In genomic region chr11:109343991-109344599, GRCm38 (mm10) we compare ENCODE assay signal across 9 mouse cellular contexts. TPM values are rescaled to one million over a fixed set of nuclear protein-coding genes. Genes with fewer than 3 reads are reported as not detected.
DNase-seq lines count a peak whose midpoint lies in the region; ATAC-seq and TF ChIP-seq lines count a peak whose summit lies in the region.
"Had no signal": no experiment of that assay in that cellular context is flagged by ENCODE, and none has a peak within 500 bp of the region (broad histone marks: within the 10 kb centered on the region; RNA-seq: fewer than 3 reads in every experiment).

No protein-coding gene starts in this region.

- no peak for TF ChIP-seq POLR2A in MEL (IDR thresholded peaks at IDR 0.05; ENCODE audit: control insufficient read depth in 1 of 2, insufficient read depth in 1 of 2, low read depth in 1 of 2, low read length in 2 of 2, poor library complexity in 1 of 2)

- no peak for ATAC-seq in embryonic facial prominence, embryonic 15.5 days (ENCODE audit: insufficient number of reproducible peaks, low FRiP score, low TSS enrichment, low read depth)
- peak; percentile 36; the same call in 1 of the 2 replicates for ATAC-seq in megakaryocyte, adult 5-6 weeks (ENCODE audit: poor library complexity, severe bottlenecking)
- ATAC-seq in midbrain, embryonic 13.5 days = no peak

- peak; percentile 96 for DNase-seq in heart, adult 11 months
- DNase-seq in heart, adult 8-10 months (ENCODE audit: low spot score) = no peak
- peak; percentile 55 for DNase-seq in MEL (ENCODE audit: low read depth, low spot score)
- DNase-seq in kidney, adult 18-20 months = peak; percentile 67
- no peak for DNase-seq in frontal cortex, postnatal 36 days (ENCODE audit: low spot score in 2 of 2)
- DNase-seq: liver, embryonic 13.5 days had no signal

- no peaks in the 10 kb centered on the region for H3K9me3 ChIP-seq in MEL (replicated peaks; ENCODE audit: insufficient read depth, low read length)
- H3K9me3 ChIP-seq in embryonic facial prominence, embryonic 15.5 days (replicated peaks) = no peaks in the 10 kb centered on the region
- no peaks in the 10 kb centered on the region for H3K9me3 ChIP-seq in midbrain, embryonic 13.5 days
- H3K9me3 ChIP-seq: liver, embryonic 13.5 days had no signal

- no peaks in the 10 kb centered on the region for H3K27me3 ChIP-seq in MEL (ENCODE audit: control insufficient read depth in 1 of 2, insufficient read depth in 2 of 2, low read length in 2 of 2)
- H3K27me3 ChIP-seq in embryonic facial prominence, embryonic 15.5 days = no peaks in the 10 kb centered on the region
- H3K27me3 ChIP-seq in midbrain, embryonic 13.5 days = peaks cover 2% of the 10 kb centered on the region; the same call in 1 of the 2 replicates
- H3K27me3 ChIP-seq: liver, embryonic 13.5 days had no signal

- H3K79me2 ChIP-seq in MEL (ENCODE audit: control insufficient read depth, insufficient read depth, low read length, poor library complexity) = no peaks in the 10 kb centered on the region

- 0 out of 2 replicates have a peak overlapping the region, but pooled peaks have one; percentile 8 for H3K4me2 ChIP-seq in embryonic facial prominence, embryonic 15.5 days (replicated peaks)
- no peak overlapping the region for H3K4me2 ChIP-seq in midbrain, embryonic 13.5 days (replicated peaks)
- H3K4me2 ChIP-seq: liver, embryonic 13.5 days had no signal

- H3K4me3 ChIP-seq in MEL (ENCODE audit: control insufficient read depth in 1 of 2, insufficient read depth in 1 of 2, low read depth in 2 of 2, low read length in 2 of 2) = no peak overlapping the region
- H3K4me3 ChIP-seq in embryonic facial prominence, embryonic 15.5 days (replicated peaks) = no peak overlapping the region
- H3K4me3 ChIP-seq in midbrain, embryonic 13.5 days (replicated peaks) = no peak overlapping the region
- H3K4me3 ChIP-seq: liver, embryonic 13.5 days had no signal

- peak in 2 of 3 experiments; percentile 64 to 78; a peak in 5 of 6 replicates for TF ChIP-seq CTCF in MEL (IDR thresholded peaks at IDR 0.05 in 2 of 3, conservative IDR thresholded peaks at IDR 0.05 in 1 of 3; ENCODE audit: control insufficient read depth in 1 of 3, insufficient read depth in 1 of 3, low read depth in 2 of 3, low read length in 3 of 3, poor library complexity in 1 of 3, severe bottlenecking in 1 of 3)

- peak; percentile 40 for TF ChIP-seq RAD21 in MEL (IDR thresholded peaks at IDR 0.05; ENCODE audit: low read depth, low read length)

- peaks cover 0 to 19% of the 10 kb centered on the region in 2 experiments; a peak in 2 of 4 replicates for H3K36me3 ChIP-seq in MEL (ENCODE audit: control insufficient read depth in 1 of 2, insufficient read depth in 2 of 2, low read length in 2 of 2)
- H3K36me3 ChIP-seq in embryonic facial prominence, embryonic 15.5 days = no peaks in the 10 kb centered on the region
- H3K36me3 ChIP-seq in midbrain, embryonic 13.5 days = no peaks in the 10 kb centered on the region
- H3K36me3 ChIP-seq: liver, embryonic 13.5 days had no signal

- H3K27ac ChIP-seq in MEL (ENCODE audit: control insufficient read depth, low read depth, low read length) = no peak overlapping the region
- peak overlapping the region; percentile 73 for H3K27ac ChIP-seq in embryonic facial prominence, embryonic 15.5 days (replicated peaks)
- no peak overlapping the region for H3K27ac ChIP-seq in midbrain, embryonic 13.5 days
- H3K27ac ChIP-seq: liver, embryonic 13.5 days had no signal

- H3K4me1 ChIP-seq in MEL (ENCODE audit: control insufficient read depth in 1 of 2, insufficient read depth in 2 of 2, low read length in 2 of 2) = peaks cover 16 to 26% of the 10 kb centered on the region in 2 experiments
- peaks cover 37% of the 10 kb centered on the region for H3K4me1 ChIP-seq in embryonic facial prominence, embryonic 15.5 days
- peaks cover 6% of the 10 kb centered on the region; the same call in 1 of the 2 replicates for H3K4me1 ChIP-seq in midbrain, embryonic 13.5 days (replicated peaks)

- WGBS in embryonic facial prominence, embryonic 15.5 days = 20% methylated on average over 10 of the region's 10 CpGs
- WGBS in midbrain, embryonic 13.5 days = 36% methylated on average over 10 of the region's 10 CpGs

- no peak for TF ChIP-seq EP300 in MEL (IDR thresholded peaks at IDR 0.05; ENCODE audit: low read depth in 1 of 2, low read length in 2 of 2)

- no peak overlapping the region for H3K9ac ChIP-seq in MEL (ENCODE audit: control insufficient read depth, low read depth, low read length, poor library complexity, severe bottlenecking)
- no peak overlapping the region for H3K9ac ChIP-seq in embryonic facial prominence, embryonic 15.5 days
- no peak overlapping the region for H3K9ac ChIP-seq in midbrain, embryonic 13.5 days (replicated peaks)
- H3K9ac ChIP-seq: liver, embryonic 13.5 days had no signal

TF ChIP-seq in MEL, 35 proteins besides CTCF, POLR2A, EP300 and RAD21:
- TF ChIP-seq ZC3H11A (IDR thresholded peaks at IDR 0.05; ENCODE audit: low read depth, low read length) (peak; percentile 42; the same call in 1 of the 2 replicates), MAFK (IDR thresholded peaks at IDR 0.05; ENCODE audit: borderline replicate concordance, low read depth, low read length) (no peak), CHD2 (IDR thresholded peaks at IDR 0.05; ENCODE audit: low read length) (no peak), SMC3 (IDR thresholded peaks at IDR 0.05; ENCODE audit: low read depth, low read length) (peak; percentile 73), ZMIZ1 (IDR thresholded peaks at IDR 0.05; ENCODE audit: low read depth, low read length) (no peak), TCF12 (IDR thresholded peaks at IDR 0.05; ENCODE audit: low read depth, low read length) (no peak), BHLHE40 (IDR thresholded peaks at IDR 0.05; ENCODE audit: borderline replicate concordance, low read depth, low read length) (no peak), TAL1 (IDR thresholded peaks at IDR 0.05; ENCODE audit: low read length) (no peak)
TF ChIP-seq in MEL: peak in this region for 2.

RNA-seq across cellular contexts. Expression of gene Gna13, which starts 18.5 kb away (rescaled TPM):
- 10 to 100 TPM; 25.4 to 29.3 (median 27.4) TPM for total RNA-seq in heart, adult 8-10 months (2022)
- total RNA-seq in MEL (2012; rRNA removed) = 56.6 and 57.0 TPM in 2 replicates
- polyA plus RNA-seq in MEL (2012; ENCODE audit: insufficient read depth in 1 of 2, insufficient read length in 2 of 2, low read depth in 1 of 2, low replicate concordance in 2 of 2, missing spikeins in 1 of 2) = 100 to 1,000 TPM in 1 of 2 experiments, 10 to 100 TPM in 1; 51.0 to 102 TPM
- 24.8 and 25.6 TPM in 2 replicates for polyA plus RNA-seq in embryonic facial prominence, embryonic 15.5 days (2015; fragmentation: Nextera tagmentation; extraction: Ambion mirVana)
- total RNA-seq in megakaryocyte, adult 5-6 weeks (2015) = 59.5 and 61.2 TPM in 2 replicates
- 54.2 and 57.3 TPM in 2 replicates for total RNA-seq in megakaryocyte, adult 5-6 weeks (2017)
- polyA plus RNA-seq in midbrain, embryonic 13.5 days (2015; fragmentation: Nextera tagmentation; extraction: Ambion mirVana) = 16.2 and 16.4 TPM in 2 replicates

RNA-seq across cellular contexts. Expression of gene Rgs9, which starts 46.2 kb away (rescaled TPM):
- under 1 TPM; 0.09 to 0.34 (median 0.16) TPM for total RNA-seq in heart, adult 8-10 months (2022)
- total RNA-seq in MEL (2012; rRNA removed) = not detected in 2 replicates
- not detected for polyA plus RNA-seq in MEL (2012; ENCODE audit: insufficient read depth in 1 of 2, insufficient read length in 2 of 2, low read depth in 1 of 2, low replicate concordance in 2 of 2, missing spikeins in 1 of 2)
- polyA plus RNA-seq in embryonic facial prominence, embryonic 15.5 days (2015; fragmentation: Nextera tagmentation; extraction: Ambion mirVana) = 2.1 and 2.2 TPM in 2 replicates
- total RNA-seq in megakaryocyte, adult 5-6 weeks (2015) = 0.09 TPM in 1 of 2 replicates, not detected in the other
- total RNA-seq in megakaryocyte, adult 5-6 weeks (2017) = not detected in 2 replicates
- 7.2 and 7.3 TPM in 2 replicates for polyA plus RNA-seq in midbrain, embryonic 13.5 days (2015; fragmentation: Nextera tagmentation; extraction: Ambion mirVana)

Comparison
In these comparisons a context has a peak if more than half of its experiments do, and no peak if none do; other contexts are left out.
1. DNase-seq: peak in heart, adult 11 months (single experiment), MEL (single experiment) and kidney, adult 18-20 months (single experiment); none in heart, adult 8-10 months (single experiment) and frontal cortex, postnatal 36 days (0 of 2).